Mouse (Mus musculus): ENCODE results near the gene Cwf19l1. TPM values are rescaled to one million over a fixed set of nuclear protein-coding genes. Genes with fewer than 3 reads are reported as not detected.
A peak's percentile ranks its signal among the peaks of the same experiment; 100 is the strongest.

The Cwf19l1 gene
- polyA plus RNA-seq, 1 experiment: 10.3 TPM

DNA sequence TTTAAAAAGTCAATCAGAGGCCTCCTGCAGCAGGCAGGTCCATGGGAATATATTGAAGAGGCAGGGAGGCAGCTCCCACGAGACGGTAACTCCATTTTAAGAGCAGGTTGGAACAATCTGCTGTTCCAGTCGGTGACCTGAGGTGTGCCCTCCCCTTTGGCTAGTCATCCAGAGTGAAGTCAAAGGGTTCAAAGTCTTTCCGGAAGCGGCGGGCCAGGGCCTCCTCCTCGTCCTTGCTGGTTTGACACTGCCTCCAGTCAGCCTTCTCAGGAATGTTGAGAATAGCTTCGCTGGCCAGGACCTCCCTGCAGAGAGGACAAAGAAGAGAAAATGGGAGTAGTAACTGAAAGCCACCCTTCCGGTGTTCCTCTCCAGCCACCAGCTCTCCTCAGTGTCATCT is 25.3 kb downstream of the Cwf19l1 start:
- Histone ChIP-seq H3ac (ENCODE audit: control insufficient read depth, insufficient read length) (no peak overlapping the region), H3K27me3 (ENCODE audit: control insufficient read depth, insufficient read depth, insufficient read length) (no peaks in the 10 kb centered on the region), H3K4me3 (no peak overlapping the region), H3K79me2 (ENCODE audit: control insufficient read depth, insufficient read depth) (peaks cover 18% of the 10 kb centered on the region), H3K36me3 (ENCODE audit: control insufficient read depth, insufficient read depth) (peaks cover 13% of the 10 kb centered on the region), H3K4me2 (ENCODE audit: low read depth) (no peak overlapping the region)
- TF ChIP-seq POLR2AphosphoS2 (IDR thresholded peaks at IDR 0.05; ENCODE audit: insufficient read length, low read depth) (no peak), POLR2A (IDR thresholded peaks at IDR 0.05; ENCODE audit: insufficient read length, low read depth) (no peak), REST (IDR thresholded peaks at IDR 0.05; ENCODE audit: insufficient read depth, insufficient read length) (no peak), E2F4 (IDR thresholded peaks at IDR 0.05; ENCODE audit: insufficient read depth) (no peak), MYOG (IDR thresholded peaks at IDR 0.05; ENCODE audit: control insufficient read depth in 1 of 3, insufficient read depth in 1 of 3, insufficient read length in 2 of 3, low read depth in 2 of 3) (no peak), MAX (IDR thresholded peaks at IDR 0.05; ENCODE audit: low read depth) (no peak), TCF12 (IDR thresholded peaks at IDR 0.05; ENCODE audit: insufficient read depth, poor library complexity, severe bottlenecking) (no peak), MYOD1 (IDR thresholded peaks at IDR 0.05; ENCODE audit: control insufficient read depth in 1 of 3, insufficient read length in 2 of 3, low read depth in 2 of 3) (no peak)

- peaks cover 32% of the 10 kb centered on the region for H3K79me2 ChIP-seq (ENCODE audit: control insufficient read depth, insufficient read depth)
- H3K4me2 ChIP-seq (ENCODE audit: low read depth): no peak overlapping the region
- no peak overlapping the region for H3K4me3 ChIP-seq
- H3K27me3 ChIP-seq (ENCODE audit: control insufficient read depth, insufficient read depth, insufficient read length): no peaks in the 10 kb centered on the region
- TF ChIP-seq MAX (IDR thresholded peaks at IDR 0.05; ENCODE audit: low read depth): no peak
- no peak for TF ChIP-seq MYOG (IDR thresholded peaks at IDR 0.05; ENCODE audit: control insufficient read depth in 1 of 3, insufficient read depth in 1 of 3, insufficient read length in 2 of 3, low read depth in 2 of 3)
- no peak for TF ChIP-seq MYOD1 (IDR thresholded peaks at IDR 0.05; ENCODE audit: control insufficient read depth in 1 of 3, insufficient read length in 2 of 3, low read depth in 2 of 3)
- TF ChIP-seq TCF3 (IDR thresholded peaks at IDR 0.05; ENCODE audit: insufficient read length, low read depth): no peak
- TF ChIP-seq POLR2A (IDR thresholded peaks at IDR 0.05; ENCODE audit: insufficient read length, low read depth): no peak
- no peak for TF ChIP-seq SRF (IDR thresholded peaks at IDR 0.05; ENCODE audit: control insufficient read depth, insufficient read length, low read depth)
- TF ChIP-seq TCF12 (IDR thresholded peaks at IDR 0.05; ENCODE audit: insufficient read depth, poor library complexity, severe bottlenecking): no peak
- TF ChIP-seq E2F4 (IDR thresholded peaks at IDR 0.05; ENCODE audit: insufficient read depth): no peak
- TF ChIP-seq POLR2AphosphoS2 (IDR thresholded peaks at IDR 0.05; ENCODE audit: insufficient read length, low read depth): no peak
- TF ChIP-seq REST (IDR thresholded peaks at IDR 0.05; ENCODE audit: insufficient read depth, insufficient read length): no peak
- no peak for TF ChIP-seq CEBPB (IDR thresholded peaks at IDR 0.05; ENCODE audit: insufficient read depth, poor library complexity, severe bottlenecking)
- no peak for TF ChIP-seq USF1 (IDR thresholded peaks at IDR 0.05; ENCODE audit: low read depth)
- H3K36me3 ChIP-seq (ENCODE audit: control insufficient read depth, insufficient read depth): peaks cover 13% of the 10 kb centered on the region
- no peak overlapping the region for H3ac ChIP-seq (ENCODE audit: control insufficient read depth, insufficient read length)
Measured at GRCm38 (mm10) chr19:44108996-44109395, 26.7 kb downstream of the Cwf19l1 start.

DNA sequence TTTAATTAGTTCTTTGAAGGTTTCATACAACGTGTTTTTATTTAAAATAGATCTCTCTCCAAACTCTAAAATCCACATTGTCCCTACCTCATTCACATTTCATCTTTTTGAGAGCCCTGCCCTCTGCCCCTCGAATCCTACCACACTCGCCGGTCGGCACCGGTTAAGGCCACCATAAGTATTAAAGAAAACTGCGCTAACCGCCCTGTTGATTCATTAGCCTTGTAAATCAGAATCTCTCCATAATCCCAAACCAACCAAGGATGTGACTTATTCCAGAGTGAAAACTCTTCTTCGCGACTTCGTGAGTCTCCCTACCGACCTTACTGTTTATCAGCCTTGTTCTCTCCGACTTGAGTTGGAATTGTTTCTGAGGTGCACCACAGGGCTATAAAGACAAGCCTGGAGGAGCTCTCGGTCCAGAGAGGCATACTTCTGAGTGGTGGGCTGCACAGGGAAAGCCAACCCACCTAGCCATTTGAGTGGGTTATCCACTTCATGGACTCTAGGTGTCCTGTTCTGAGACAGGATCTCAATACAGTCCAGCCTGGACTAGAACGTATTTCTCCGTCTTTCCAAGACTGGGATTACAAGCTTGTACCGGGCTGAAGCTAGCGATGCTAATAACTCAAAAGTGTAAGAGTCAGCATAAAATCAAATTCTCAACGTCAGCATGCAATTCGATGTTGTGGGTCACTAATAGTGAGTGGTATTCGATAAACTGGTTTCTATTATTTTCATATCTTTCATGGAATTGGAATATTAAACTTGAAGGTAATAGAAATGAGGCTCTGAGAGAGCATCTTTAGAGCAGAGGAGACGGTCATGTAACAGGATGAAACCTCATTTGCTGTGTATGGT is 27.8 kb downstream of the Cwf19l1 start:
- Histone ChIP-seq H3K4me2 (ENCODE audit: low read depth) (peak overlapping the region; percentile 97), H3K27me3 (ENCODE audit: control insufficient read depth, insufficient read depth, insufficient read length) (no peaks in the 10 kb centered on the region), H3K36me3 (ENCODE audit: control insufficient read depth, insufficient read depth) (peaks cover 5% of the 10 kb centered on the region), H3K4me3 (peak overlapping the region; percentile 79), H3K79me2 (ENCODE audit: control insufficient read depth, insufficient read depth) (peaks cover 43% of the 10 kb centered on the region), H3ac (ENCODE audit: control insufficient read depth, insufficient read length) (peak overlapping the region; percentile 70)
- TF ChIP-seq POLR2AphosphoS2 (IDR thresholded peaks at IDR 0.05; ENCODE audit: insufficient read length, low read depth) (peak; percentile 15), CEBPB (IDR thresholded peaks at IDR 0.05; ENCODE audit: insufficient read depth, poor library complexity, severe bottlenecking) (no peak)

- Histone ChIP-seq H3K27me3 (ENCODE audit: control insufficient read depth, insufficient read depth, insufficient read length) (no peaks in the 10 kb centered on the region), H3K79me2 (ENCODE audit: control insufficient read depth, insufficient read depth) (peaks cover 50% of the 10 kb centered on the region), H3ac (ENCODE audit: control insufficient read depth, insufficient read length) (peak within 1 kb of the TSS; percentile 70), H3K4me2 (ENCODE audit: low read depth) (peak within 1 kb of the TSS; percentile 97), H3K4me3 (peak within 1 kb of the TSS; percentile 79), H3K36me3 (ENCODE audit: control insufficient read depth, insufficient read depth) (peaks cover 10% of the 10 kb centered on the region)
- TF ChIP-seq MYOD1 (IDR thresholded peaks at IDR 0.05; ENCODE audit: control insufficient read depth in 1 of 3, insufficient read length in 2 of 3, low read depth in 2 of 3) (peak in 2 of 3 experiments; percentile 56 to 85), TCF3 (IDR thresholded peaks at IDR 0.05; ENCODE audit: insufficient read length, low read depth) (peak; percentile 28), MYOG (IDR thresholded peaks at IDR 0.05; ENCODE audit: control insufficient read depth in 1 of 3, insufficient read depth in 1 of 3, insufficient read length in 2 of 3, low read depth in 2 of 3) (peak in 2 of 3 experiments; percentile 55 to 65), SRF (IDR thresholded peaks at IDR 0.05; ENCODE audit: control insufficient read depth, insufficient read length, low read depth) (peak; percentile 53), USF1 (IDR thresholded peaks at IDR 0.05; ENCODE audit: low read depth) (no peak), POLR2AphosphoS2 (IDR thresholded peaks at IDR 0.05; ENCODE audit: insufficient read length, low read depth) (peak; percentile 93), TCF12 (IDR thresholded peaks at IDR 0.05; ENCODE audit: insufficient read depth, poor library complexity, severe bottlenecking) (no peak), POLR2A (IDR thresholded peaks at IDR 0.05; ENCODE audit: insufficient read length, low read depth) (peak; percentile 91), CEBPB (IDR thresholded peaks at IDR 0.05; ENCODE audit: insufficient read depth, poor library complexity, severe bottlenecking) (no peak), E2F4 (IDR thresholded peaks at IDR 0.05; ENCODE audit: insufficient read depth) (no peak), MAX (IDR thresholded peaks at IDR 0.05; ENCODE audit: low read depth) (no peak)
Measured at GRCm38 (mm10) chr19:44106831-44107660, 28.6 kb downstream of the Cwf19l1 start, which contains the start of gene Chuk. Gene Chuk (minus strand): TSS chr19:44107480.

Data from myocyte (in vitro differentiated cells).